Mouse (Mus musculus): ENCODE results near the gene Plekhg1. TPM values are rescaled to one million over a fixed set of nuclear protein-coding genes. Genes with fewer than 3 reads are reported as not detected.
A peak's percentile ranks its signal among the peaks of the same experiment; 100 is the strongest.

Gene Plekhg1
- 1 to 10 TPM; 5.9 to 8.6 (median 7.2) TPM for total RNA-seq (2022)

DNA sequence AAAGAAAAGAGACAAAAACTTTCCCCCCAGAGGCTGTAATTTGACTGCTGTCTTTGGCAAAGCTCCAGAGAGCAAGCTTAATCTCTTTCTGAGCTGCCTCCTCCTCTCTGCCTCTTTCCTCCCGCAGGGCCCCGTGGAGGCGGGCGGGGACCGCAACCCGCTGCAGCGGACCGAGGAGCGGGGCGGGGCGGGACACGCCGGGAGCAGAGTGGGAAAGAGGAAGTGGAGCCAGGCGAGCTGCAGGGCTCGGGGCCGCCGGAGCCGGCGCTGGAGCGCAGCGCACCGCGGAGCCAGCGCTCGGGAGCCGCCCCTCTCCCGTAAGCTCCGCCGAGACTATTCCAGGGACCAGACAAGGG, at the start of gene Plekhg1:
Gene Plekhg1, plus strand, starts transcription at position 217 of the 356 bp plus-strand sequence.
- peak; percentile 81 for DNase-seq (ENCODE audit: low spot score)

DNA sequence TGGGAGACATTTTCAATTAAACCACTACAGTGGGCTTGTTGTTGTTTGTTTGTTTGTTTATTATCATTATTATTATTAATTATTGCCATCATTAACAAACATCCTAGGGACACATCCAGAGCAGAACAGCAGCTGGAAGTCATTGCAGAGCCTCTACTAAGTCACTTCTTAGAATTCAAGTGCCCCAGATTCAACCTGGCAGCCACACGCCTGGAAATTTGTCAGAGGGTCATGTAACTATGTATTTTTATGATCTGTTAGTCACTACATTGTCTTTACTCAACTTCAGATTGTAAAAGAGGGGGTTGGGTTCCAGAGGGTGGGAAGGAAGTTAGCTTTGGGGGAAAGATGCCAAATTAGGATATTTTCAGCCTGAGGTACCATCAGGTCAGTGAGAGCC, 47.4 kb upstream of the Plekhg1 start:
- no peak for DNase-seq (ENCODE audit: low spot score)

DNA sequence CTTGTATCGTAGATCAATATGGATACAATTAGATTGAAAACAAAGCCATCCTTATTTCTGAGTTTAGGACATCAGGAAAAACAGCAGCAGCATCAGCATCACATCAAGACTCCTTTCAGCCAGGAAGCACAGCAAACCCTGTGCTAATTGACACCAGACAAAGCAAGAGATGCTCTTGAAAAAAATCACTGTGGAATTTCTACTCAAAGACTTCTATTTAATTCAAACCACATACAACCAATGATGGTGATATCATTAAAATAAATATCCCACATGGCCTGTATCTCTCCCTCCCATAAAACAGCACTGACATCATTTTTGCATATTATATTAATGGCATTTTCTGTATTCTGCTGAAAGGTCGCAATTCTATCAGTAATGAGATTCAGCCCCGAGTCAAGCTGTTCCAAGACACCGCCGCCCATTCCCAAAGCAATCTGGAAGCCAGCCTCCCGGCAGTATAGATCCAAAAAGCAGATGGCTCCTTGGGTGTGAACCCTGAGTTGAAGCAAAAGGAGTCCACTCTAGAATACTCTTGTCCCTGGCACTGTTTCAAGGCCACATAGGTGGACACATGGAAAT, 46.4 kb upstream of the Plekhg1 start:
- DNase-seq (ENCODE audit: low spot score), result no peak

DNA sequence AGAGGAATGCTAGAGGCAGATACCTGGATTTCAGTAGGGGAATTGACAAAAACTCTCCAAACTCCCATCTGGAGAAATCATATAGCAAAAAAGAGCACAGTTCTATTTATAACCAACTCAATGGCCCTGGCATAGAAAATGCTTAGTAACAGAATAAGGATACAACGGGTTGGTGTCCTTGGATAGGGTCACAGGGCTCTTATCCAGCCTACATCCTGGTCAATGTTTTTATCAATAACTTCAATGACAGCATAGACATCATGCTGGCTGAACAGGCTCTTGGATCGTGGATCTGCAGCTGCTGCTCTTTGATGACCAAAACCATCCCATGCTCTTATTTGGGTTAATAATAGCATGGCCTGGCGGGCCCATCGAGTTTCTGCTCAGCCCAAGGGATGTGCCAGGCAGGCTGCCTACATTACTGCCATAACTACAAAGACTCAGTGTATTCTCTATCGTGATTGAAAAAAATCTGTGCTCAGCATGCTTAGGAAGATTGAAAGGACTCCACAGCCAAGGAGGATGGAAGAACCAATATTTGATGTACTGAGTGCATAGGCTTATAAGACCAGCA, 44.7 kb upstream of the Plekhg1 start:
- DNase-seq (ENCODE audit: low spot score), result peak; percentile 38

DNA sequence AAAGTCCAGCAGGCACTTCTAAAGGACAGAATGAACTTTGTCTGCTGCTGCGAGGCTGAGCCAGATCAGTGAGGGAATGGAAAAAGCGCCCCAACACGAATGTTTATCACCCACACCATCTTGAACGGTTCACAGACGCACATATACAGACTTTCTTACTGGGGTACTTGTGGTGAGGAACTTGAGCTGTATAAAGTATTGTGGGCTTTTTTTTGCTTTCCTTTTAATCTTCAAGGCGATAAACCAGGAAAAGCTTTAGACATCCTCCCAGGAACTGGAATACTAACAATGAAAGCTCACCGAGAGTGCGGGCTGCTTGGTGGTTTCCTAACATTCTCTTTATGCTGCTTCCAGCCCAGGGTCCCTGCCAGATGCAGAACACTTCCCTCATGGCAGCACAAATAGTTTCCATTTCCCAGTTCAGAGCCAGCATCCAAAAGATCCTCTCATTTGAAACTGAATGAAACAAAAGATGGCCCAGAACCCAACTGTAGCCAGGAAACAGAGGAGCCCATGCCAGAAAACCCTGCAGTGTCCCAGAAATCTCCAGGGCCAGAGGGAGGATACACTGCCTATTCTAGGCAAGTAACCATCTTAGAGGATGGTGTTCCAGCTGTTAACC, 43.3 kb upstream of the Plekhg1 start:
- peak; percentile 86 for DNase-seq (ENCODE audit: low spot score)

DNA sequence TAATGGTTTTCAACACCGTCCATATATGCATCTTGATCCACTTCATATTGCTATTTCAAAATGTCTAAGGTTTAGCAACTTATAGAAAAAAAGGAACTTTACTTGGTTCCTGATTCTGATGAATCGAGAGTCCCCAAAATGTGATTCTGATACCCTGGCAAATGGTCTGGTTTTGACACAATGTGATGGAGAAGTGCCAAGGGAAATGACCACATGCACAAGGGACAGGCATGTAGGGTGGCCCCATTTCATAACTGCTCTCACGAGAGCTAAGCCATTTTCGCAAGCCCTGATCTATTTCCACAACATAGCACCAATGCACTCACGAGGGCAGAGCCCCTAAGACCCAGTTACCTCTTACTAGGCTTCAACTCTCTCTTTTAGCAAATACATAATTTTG, 42.7 kb upstream of the Plekhg1 start:
- no peak for DNase-seq (ENCODE audit: low spot score)

DNA sequence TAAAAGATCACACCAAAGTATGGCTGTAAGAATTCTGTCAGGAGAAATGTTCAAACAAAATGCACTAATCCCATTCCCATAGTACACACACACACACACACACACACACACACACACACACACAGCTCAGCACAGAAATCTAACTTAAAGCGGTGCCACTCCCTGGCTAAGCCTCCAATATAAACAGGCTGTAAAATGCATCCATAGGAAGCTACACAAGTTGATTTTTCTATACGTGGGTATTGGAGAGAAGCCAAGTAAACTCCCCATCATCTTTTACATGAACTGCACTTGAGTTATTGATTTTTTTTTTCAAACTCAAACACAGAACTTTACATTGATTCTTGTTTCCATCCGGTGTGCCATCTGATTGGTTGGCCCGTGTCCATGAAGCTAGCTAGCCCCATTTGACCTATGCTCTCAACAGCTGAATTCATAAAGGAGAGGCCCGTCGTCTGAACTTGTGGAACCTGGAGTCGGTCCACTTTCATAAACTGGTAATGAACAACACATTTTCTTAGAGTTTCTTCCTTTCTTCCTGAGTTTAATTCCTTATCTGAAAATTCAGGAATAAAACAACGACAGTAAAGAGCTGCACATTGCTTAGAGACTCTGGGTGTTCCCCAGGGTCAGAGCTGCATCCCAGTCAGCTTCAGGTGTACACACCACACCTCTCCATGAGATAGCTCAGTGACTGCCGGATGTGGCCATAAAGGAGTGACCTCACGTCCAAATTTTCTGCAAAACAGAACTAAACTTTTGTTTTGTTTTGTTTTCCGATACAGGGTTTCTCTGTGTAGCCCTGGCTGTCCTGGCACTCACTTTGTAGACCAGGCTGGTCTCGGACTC, 39.7 kb upstream of the Plekhg1 start:
- no peak for DNase-seq (ENCODE audit: low spot score)

DNA sequence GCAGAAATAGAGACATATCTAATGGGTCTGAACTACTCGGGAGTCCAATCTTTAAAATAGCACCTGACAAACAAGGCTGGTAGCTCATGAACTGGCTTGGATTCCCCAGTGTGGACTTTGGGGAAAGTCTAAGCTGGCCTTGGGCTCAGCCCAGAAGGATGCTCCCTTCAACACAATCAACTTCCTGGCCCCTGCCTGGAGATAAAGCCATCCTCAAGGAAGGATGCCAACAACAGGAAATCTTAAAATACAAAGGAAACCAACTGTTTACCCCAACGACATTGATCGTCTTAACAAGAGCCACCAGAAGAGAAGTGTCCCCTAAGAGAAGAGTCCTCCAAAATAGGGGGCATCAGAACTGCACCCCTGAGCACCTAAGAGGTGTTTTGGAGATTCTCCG, 38.3 kb upstream of the Plekhg1 start:
- no peak for DNase-seq (ENCODE audit: low spot score)

DNA sequence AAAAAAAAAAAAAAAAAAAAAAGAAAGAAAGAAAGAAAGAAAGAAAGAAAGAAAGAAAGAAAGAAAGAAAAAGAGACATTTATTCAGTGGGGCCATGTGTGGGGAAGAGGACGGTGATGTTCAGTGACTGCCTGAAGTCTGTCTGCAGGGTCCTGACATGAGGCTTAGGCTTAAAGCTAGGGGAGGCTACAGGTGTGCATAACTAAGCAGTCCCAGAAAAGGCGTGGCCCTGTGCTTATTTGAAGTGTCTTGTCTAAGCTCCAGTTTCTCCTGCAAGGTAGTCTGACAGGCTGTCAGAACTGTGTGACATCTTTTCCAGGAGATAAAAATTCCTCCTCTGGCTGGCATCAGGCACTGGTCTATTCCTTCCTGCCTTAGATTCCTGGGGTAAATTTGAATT, 37.6 kb upstream of the Plekhg1 start:
- DNase-seq (ENCODE audit: low spot score), result no peak

DNA sequence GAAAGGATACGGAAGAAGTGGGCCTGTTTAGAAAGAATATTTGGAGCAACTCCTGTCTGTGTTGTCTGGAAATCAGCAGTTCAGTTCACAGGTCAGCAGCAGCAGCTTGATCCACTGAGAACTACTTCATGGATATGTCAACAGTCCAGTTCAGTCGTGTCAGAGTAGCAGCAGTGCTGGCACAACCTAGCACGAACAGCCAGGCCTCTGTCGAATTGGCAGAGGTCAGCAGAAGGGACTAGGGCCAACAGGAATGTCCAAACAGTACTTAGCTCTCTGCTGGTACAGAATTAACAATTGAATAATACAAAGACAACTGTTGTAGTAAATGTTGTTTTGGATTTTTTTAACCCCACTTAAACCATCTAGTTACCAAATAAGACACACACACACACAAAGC, 33.9 kb upstream of the Plekhg1 start:
- DNase-seq (ENCODE audit: low spot score), result peak; percentile 37

DNA sequence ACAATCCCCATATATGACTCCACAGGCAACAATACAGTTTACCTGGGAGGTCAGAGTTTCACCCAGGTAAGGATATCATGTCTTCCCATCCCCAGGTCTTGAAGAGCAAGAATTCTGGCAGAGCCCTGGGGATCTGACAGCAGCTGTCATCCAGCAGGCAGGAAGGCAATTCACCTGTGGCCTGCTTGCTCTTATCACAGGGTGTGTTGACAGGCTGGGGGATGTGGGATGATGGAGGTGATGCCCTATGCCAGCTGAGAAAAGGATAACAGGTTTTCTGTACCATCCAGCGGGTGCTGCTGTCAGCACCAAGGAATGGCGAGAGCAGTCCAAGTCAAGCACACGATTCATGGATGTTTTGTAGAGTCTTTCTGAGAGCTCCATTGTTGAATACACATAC, 30.1 kb upstream of the Plekhg1 start:
- no peak for DNase-seq (ENCODE audit: low spot score)

DNA sequence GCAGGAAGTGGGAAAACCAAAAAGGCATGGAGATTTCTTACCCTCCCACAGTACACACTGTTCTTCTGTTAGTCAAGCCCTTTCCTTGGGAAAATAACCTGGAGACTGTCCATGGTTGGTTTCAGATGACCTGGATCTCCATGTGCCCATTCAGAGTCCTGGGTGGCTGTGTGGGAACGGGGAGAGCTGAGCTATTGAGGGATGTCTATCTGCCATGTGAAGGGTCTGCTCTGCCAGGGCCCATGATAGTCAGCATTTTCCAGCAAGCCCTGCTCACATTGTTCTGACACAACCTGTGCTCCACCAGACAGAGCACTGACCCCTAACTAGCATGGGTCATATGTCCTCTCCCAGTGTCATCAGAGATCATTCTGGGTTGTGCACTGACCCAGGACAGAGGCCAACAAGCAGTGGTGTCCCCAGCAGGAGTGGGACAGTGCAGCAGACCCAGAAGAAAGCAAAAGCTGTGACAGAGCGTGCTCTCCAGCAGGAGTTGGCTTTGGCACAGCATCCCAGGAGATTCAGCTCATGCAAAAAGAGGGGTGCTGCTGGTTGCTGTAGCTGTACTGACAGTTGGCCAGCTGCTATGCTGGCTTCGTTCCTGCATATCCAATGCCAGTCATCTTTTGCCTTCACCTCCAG, 24.7 kb upstream of the Plekhg1 start:
- DNase-seq (ENCODE audit: low spot score), result peak; percentile 31

DNA sequence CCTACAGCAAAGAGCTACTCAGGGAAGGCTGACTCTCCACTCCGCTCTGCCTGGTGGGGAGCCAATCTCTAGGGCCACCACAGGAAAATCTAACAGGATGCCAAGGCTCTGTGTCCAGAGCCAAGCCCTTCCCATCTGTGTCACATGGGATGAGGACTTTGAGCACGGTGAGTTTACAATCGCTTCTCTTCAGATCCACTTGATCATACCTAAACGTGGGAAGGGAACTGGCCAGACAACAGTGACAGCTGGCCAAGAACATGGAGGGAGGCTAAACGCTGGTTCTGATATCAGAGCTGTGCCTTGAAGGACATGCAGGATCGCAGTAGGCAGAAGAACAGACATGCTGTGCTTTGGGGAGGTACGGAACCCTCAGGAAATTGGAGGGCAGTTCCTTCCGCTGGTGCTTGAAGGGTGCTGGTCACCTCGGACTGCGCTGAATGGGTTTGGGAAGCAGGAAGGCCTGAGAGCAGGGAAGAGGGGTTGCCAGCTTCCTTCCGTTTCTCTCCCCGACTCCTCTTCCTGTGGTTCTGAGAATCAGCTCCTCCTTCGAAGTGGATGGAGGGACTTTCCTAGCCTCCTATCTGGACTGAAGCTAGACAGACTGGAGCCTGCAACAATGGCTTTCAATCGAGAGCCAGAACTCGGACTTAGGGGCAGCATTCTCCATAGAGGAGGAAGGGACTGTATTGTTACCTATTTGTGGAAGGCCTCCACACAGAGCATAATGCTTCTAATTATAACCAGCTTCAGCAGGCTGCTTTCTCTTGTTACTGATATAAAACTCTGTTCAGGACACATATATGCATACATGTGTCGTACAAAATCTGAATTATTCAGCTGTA, 21.9 kb upstream of the Plekhg1 start:
- peak; percentile 82 for DNase-seq (ENCODE audit: low spot score)

DNA sequence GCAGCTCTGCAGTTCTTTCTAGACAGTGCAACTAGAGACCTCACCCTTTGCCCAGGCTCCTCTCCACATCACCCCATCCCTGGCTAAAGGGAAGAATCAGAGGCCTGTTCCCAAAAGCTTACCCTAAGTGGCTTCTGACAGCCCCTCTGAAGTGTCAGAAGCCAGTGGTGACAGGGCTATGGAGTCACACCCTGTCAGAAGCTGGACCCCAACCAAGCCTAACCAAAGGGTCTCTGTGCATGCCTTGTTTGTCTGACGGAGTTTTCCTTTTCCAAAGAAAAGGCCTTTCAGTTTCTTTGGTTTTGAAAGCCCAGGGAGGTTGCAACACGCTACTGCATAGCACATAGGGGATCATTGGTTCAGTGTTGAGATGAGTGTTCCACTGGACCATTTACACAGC, 19.9 kb upstream of the Plekhg1 start:
- DNase-seq (ENCODE audit: low spot score), result no peak

DNA sequence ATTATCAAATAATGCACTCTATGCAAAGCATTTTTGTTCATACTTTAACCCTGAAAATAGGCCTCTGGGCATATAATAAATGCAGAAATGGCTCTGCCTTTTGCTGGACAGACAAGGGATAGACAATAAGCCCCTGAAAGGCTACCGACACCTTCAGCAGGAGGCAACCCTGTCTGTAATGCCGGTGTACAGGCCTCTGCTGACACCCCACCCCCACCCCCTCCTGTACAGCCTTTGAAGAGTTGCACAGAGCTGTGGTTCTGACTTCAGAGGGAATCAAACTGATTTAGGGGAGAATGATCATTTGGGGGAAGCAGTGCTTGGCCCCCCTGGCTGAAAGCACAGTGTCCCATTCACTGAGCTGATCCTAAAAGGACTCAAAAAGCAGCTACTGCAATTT, 17.8 kb upstream of the Plekhg1 start:
- no peak for DNase-seq (ENCODE audit: low spot score)

DNA sequence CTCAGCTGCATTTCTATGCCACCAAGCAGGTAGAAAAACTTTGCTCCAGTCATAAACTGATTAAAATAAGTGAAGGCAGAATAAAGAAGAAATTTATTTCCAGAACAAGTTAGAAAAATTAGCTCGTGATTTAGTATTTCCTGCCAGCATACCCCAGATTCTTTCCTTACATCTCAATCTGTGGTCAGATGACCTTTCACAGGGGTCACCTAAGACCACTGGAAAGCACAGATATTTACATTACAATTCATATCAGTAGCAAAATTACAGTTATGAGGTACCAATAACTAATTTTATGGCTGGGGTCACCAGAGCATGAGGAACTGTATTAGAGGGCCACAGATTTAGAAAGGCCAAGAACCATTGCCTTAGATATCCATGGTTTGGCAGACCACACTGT, 15.5 kb upstream of the Plekhg1 start:
- no peak for DNase-seq (ENCODE audit: low spot score)

DNA sequence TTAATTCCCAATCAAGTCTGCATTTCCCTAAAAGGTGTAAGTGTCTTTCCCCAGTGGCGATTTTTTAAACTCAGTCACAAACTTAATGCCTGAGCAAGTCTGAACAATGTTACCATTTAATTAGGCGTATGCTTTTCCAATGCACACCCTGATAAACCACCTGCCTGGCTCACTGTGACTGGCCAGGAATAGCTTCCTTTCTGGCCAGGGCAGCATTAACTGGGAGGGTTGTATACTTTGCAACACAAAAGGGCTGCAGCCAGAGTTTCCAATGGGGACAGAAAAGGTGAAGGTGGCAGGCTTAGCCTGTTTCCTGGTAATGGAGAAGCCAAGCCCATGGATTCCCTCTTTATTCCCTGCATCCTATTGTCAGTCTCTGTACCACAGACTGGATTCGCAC, 10.5 kb upstream of the Plekhg1 start:
- no peak for DNase-seq (ENCODE audit: low spot score)

DNA sequence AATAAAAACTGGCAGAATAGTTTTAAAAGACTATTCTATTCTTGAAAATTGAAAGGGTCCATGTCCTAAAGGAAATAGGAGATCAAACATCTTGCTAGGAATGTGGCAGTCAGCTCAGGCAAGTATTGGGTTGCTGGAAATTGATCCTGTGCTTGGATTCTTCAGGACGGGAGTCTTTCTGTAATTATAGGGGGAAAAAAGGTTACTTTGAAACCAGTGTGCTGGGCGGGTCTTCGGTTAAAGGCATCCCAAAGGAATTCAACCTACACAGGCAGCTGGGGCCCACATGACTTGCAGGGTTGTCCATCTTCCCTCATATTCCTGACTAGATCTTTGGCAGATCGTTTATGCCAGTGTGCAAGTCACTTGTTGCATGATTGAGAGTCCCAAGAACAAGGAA, 9.8 kb upstream of the Plekhg1 start:
- DNase-seq (ENCODE audit: low spot score), result no peak

DNA sequence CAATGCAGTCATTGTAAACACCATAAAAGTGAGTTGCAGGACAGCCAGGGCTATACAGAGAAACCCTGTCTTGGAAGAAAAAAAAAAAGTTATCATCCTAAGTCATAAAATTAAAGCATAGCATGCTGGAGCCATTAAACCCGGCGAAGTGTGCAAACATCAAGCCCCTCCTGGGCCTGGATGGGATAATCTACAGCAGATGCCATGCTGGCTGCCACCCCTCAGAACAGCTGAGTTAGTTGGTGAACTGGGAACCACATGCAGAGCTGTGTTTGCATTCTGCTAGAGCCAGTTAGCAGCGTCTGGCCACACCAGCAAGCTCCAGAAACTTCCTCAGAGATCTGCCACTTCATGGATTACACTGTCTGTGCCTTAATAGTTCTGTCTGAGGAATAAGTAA, 3.1 kb upstream of the Plekhg1 start:
- no peak for DNase-seq (ENCODE audit: low spot score)

DNA sequence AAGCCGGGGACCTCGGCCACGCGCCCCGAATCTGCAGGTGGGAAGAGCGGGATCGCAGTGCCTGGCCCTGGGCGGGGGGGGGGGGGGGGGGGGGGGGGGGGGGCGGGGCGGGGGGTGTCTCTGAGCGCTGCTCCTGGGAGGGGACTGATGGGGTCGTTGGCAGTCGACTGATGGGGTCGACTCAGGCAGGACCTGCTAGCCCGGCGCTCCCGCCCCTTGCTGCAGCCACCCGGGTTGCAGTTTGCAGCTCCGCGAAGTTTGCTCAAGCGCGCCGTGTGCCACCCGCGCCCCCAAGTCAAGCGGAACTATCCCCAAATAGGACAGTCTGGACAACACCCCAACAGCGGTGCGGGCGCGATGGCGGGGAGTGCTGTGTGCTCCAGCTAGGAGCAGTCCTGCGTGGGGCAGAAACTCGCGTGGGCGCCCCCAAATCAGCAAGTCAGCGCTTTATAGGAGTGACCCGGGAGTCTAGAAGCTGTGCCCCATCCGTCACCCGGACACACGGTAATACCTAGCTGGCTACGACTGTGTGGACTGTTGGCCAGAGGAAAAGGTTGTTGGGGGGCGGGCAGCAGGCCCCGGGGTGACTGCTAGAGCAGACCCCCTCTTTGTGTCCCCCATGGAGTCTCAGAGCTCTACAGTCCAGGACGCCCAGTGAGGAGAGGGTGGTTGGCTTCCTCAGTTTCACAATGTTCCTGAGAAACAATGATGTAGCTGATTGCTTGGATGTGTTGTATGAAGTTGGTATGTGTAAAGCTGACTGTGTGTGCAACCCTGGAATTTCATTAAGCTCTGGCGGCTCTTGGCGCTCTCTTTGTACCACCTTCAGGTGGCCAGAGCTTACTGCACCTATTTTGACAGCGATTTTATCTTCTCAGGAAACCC, 582 bp downstream of the Plekhg1 start:
- peak; percentile 63 for DNase-seq (ENCODE audit: low spot score)
